Mouse (Mus musculus): Measurements from ENCODE around the gene Med20. TPM values are rescaled to one million over a fixed set of nuclear protein-coding genes. Genes with fewer than 3 reads are reported as not detected.
"Not testable (repeated sequence)": the region's sequence is repeated elsewhere in the genome, so short reads cannot be mapped to it uniquely, and the experiment has no call there.

The Med20 gene
- total and polyA plus RNA-seq, 3 experiments = 45.7 to 62.6 TPM; not detected in 1

- TF ChIP-seq JUND (IDR thresholded peaks at IDR 0.05; ENCODE audit: low read depth, low read length) = no peak
These were observed 35.3 kb downstream of the Med20 start (continued) for GRCm38 (mm10) chr17:47646683-47647082.

- no peak overlapping the region for H3K4me3 ChIP-seq (ENCODE audit: control insufficient read depth in 1 of 2, insufficient read depth in 1 of 2, low read depth in 2 of 2, low read length in 2 of 2)
- DNase-seq (ENCODE audit: low read depth, low spot score) = no peak
- H3K27ac ChIP-seq (ENCODE audit: control insufficient read depth, low read depth, low read length) = no peak overlapping the region
- TF ChIP-seq JUND (IDR thresholded peaks at IDR 0.05; ENCODE audit: low read depth, low read length) = no peak
- no peak for TF ChIP-seq ELF1 (IDR thresholded peaks at IDR 0.05; ENCODE audit: low read depth, low read length)
- H3K27me3 ChIP-seq (ENCODE audit: control insufficient read depth in 1 of 2, insufficient read depth in 2 of 2, low read length in 2 of 2) = no peaks in the 10 kb centered on the region
- no peaks in the 10 kb centered on the region for H3K9me3 ChIP-seq (replicated peaks; ENCODE audit: insufficient read depth, low read length)
- no peak overlapping the region for H3K9ac ChIP-seq (ENCODE audit: control insufficient read depth, low read depth, low read length, poor library complexity, severe bottlenecking)
- H3K36me3 ChIP-seq (ENCODE audit: control insufficient read depth in 1 of 2, insufficient read depth in 2 of 2, low read length in 2 of 2) = no peaks in the 10 kb centered on the region
- no peaks in the 10 kb centered on the region for H3K4me1 ChIP-seq (ENCODE audit: control insufficient read depth in 1 of 2, insufficient read depth in 2 of 2, low read length in 2 of 2)
- no peaks in the 10 kb centered on the region for H3K79me2 ChIP-seq (ENCODE audit: control insufficient read depth, insufficient read depth, low read length, poor library complexity)
These were observed 37.6 kb downstream of the Med20 start for GRCm38 (mm10) chr17:47648966-47649365.

- no peak for TF ChIP-seq ZNF384 (IDR thresholded peaks at IDR 0.05; ENCODE audit: low read depth, low read length)
- DNase-seq (ENCODE audit: low read depth, low spot score) = no peak
- Histone ChIP-seq H3K4me3 (ENCODE audit: control insufficient read depth in 1 of 2, insufficient read depth in 1 of 2, low read depth in 2 of 2, low read length in 2 of 2) (no peak overlapping the region), H3K9me3 (replicated peaks; ENCODE audit: insufficient read depth, low read length) (no peaks in the 10 kb centered on the region), H3K27me3 (ENCODE audit: control insufficient read depth in 1 of 2, insufficient read depth in 2 of 2, low read length in 2 of 2) (no peaks in the 10 kb centered on the region), H3K79me2 (ENCODE audit: control insufficient read depth, insufficient read depth, low read length, poor library complexity) (no peaks in the 10 kb centered on the region), H3K27ac (ENCODE audit: control insufficient read depth, low read depth, low read length) (no peak overlapping the region), H3K36me3 (ENCODE audit: control insufficient read depth in 1 of 2, insufficient read depth in 2 of 2, low read length in 2 of 2) (no peaks in the 10 kb centered on the region), H3K4me1 (ENCODE audit: control insufficient read depth in 1 of 2, insufficient read depth in 2 of 2, low read length in 2 of 2) (no peaks in the 10 kb centered on the region), H3K9ac (ENCODE audit: control insufficient read depth, low read depth, low read length, poor library complexity, severe bottlenecking) (no peak overlapping the region)
These were observed 40.6 kb downstream of the Med20 start for GRCm38 (mm10) chr17:47651953-47652352.

- not testable (repeated sequence) for H3K4me3 ChIP-seq (ENCODE audit: control insufficient read depth in 1 of 2, insufficient read depth in 1 of 2, low read depth in 2 of 2, low read length in 2 of 2); H3K36me3 ChIP-seq (ENCODE audit: control insufficient read depth in 1 of 2, insufficient read depth in 2 of 2, low read length in 2 of 2); H3K4me1 ChIP-seq (ENCODE audit: control insufficient read depth in 1 of 2, insufficient read depth in 2 of 2, low read length in 2 of 2); H3K27me3 ChIP-seq (ENCODE audit: control insufficient read depth in 1 of 2, insufficient read depth in 2 of 2, low read length in 2 of 2); H3K9ac ChIP-seq (ENCODE audit: control insufficient read depth, low read depth, low read length, poor library complexity, severe bottlenecking); DNase-seq (ENCODE audit: low read depth, low spot score); H3K27ac ChIP-seq (ENCODE audit: control insufficient read depth, low read depth, low read length); H3K79me2 ChIP-seq (ENCODE audit: control insufficient read depth, insufficient read depth, low read length, poor library complexity); H3K9me3 ChIP-seq (replicated peaks; ENCODE audit: insufficient read depth, low read length)
These were observed 43.0 kb downstream of the Med20 start for GRCm38 (mm10) chr17:47654346-47654745.

GRCm38 (mm10) chr17:47655697-47656096 is 44.3 kb downstream of the Med20 start:
- no peak overlapping the region for H3K9ac ChIP-seq (ENCODE audit: control insufficient read depth, low read depth, low read length, poor library complexity, severe bottlenecking)
- H3K4me3 ChIP-seq (ENCODE audit: control insufficient read depth in 1 of 2, insufficient read depth in 1 of 2, low read depth in 2 of 2, low read length in 2 of 2) = no peak overlapping the region
- DNase-seq (ENCODE audit: low read depth, low spot score) = no peak
- no peaks in the 10 kb centered on the region for H3K79me2 ChIP-seq (ENCODE audit: control insufficient read depth, insufficient read depth, low read length, poor library complexity)
- no peaks in the 10 kb centered on the region for H3K36me3 ChIP-seq (ENCODE audit: control insufficient read depth in 1 of 2, insufficient read depth in 2 of 2, low read length in 2 of 2)
- TF ChIP-seq NRF1 (IDR thresholded peaks at IDR 0.05; ENCODE audit: insufficient read depth, low read depth, low read length, poor library complexity, severe bottlenecking) (no peak), POLR2AphosphoS5 (IDR thresholded peaks at IDR 0.05; ENCODE audit: borderline replicate concordance, low read depth, low read length) (no peak), TBP (IDR thresholded peaks at IDR 0.05; ENCODE audit: low read depth, low read length) (no peak), SMC3 (IDR thresholded peaks at IDR 0.05; ENCODE audit: low read depth, low read length) (no peak), USF1 (IDR thresholded peaks at IDR 0.05; ENCODE audit: low read depth, low read length) (no peak), JUND (IDR thresholded peaks at IDR 0.05; ENCODE audit: low read depth, low read length) (no peak), UBTF (IDR thresholded peaks at IDR 0.05; ENCODE audit: borderline replicate concordance, insufficient read depth, low read depth, low read length) (no peak), ZMIZ1 (IDR thresholded peaks at IDR 0.05; ENCODE audit: low read depth, low read length) (no peak), CHD1 (IDR thresholded peaks at IDR 0.05; ENCODE audit: low read depth, low read length) (no peak), MAZ (IDR thresholded peaks at IDR 0.05; ENCODE audit: low read depth, low read length) (no peak), GATA1 (IDR thresholded peaks at IDR 0.05; ENCODE audit: low read depth, low read length) (no peak), TCF12 (IDR thresholded peaks at IDR 0.05; ENCODE audit: low read depth, low read length) (no peak), NELFE (IDR thresholded peaks at IDR 0.05; ENCODE audit: low read depth, low read length) (no peak), RCOR1 (IDR thresholded peaks at IDR 0.05; ENCODE audit: low read depth, low read length) (no peak)
- no peak overlapping the region for H3K27ac ChIP-seq (ENCODE audit: control insufficient read depth, low read depth, low read length)
- no peaks in the 10 kb centered on the region for H3K9me3 ChIP-seq (replicated peaks; ENCODE audit: insufficient read depth, low read length)
- no peaks in the 10 kb centered on the region for H3K27me3 ChIP-seq (ENCODE audit: control insufficient read depth in 1 of 2, insufficient read depth in 2 of 2, low read length in 2 of 2)
- no peaks in the 10 kb centered on the region for H3K4me1 ChIP-seq (ENCODE audit: control insufficient read depth in 1 of 2, insufficient read depth in 2 of 2, low read length in 2 of 2)
